Mouse (Mus musculus) limb, embryonic 11.5 days (tissue): ENCODE measurements at regions not wholly inside any gene's neighbourhood (a gene's known extent, or its start where the extent isn't known, plus 50 kb on each side); places are given as distances from the start of the nearest gene placed in this dataset.

Experiments used
- ATAC-seq: fragments of 200-750 bp; cut with Nextera tagmentation; 2 replicates; pipeline ENCODE4 v1.8.0; 2017; ENCODE audit warnings: low read depth; ENCODE audit not compliant: insufficient number of reproducible peaks, low FRiP score, low TSS enrichment
- DNase-seq: peaks from one replicate; pipeline ENCODE4 v3.0.0-alpha.2; 2015; ENCODE audit warnings: low spot score
- H3K27ac ChIP-seq: fragments of 300-500 bp; sonication (generic); replicated peaks from 2 replicates; pipeline ENCODE4 v1.5.1; 2014; ENCODE audit warnings: low read depth, mild to moderate bottlenecking, low read length
- H3K27me3 ChIP-seq: fragments of 300-500 bp; sonication (generic); 2 replicates; pipeline ENCODE4 v1.6.1; 2014; ENCODE audit warnings: mild to moderate bottlenecking, low read length, mixed read lengths; ENCODE audit not compliant: control insufficient read depth, insufficient read depth
- H3K36me3 ChIP-seq: fragments of 300-500 bp; sonication (generic); 2 replicates; pipeline ENCODE4 v1.6.1; 2014; ENCODE audit warnings: mild to moderate bottlenecking, low read length, moderate library complexity, mixed read lengths; ENCODE audit not compliant: control insufficient read depth, insufficient read depth
- H3K4me1 ChIP-seq: fragments of 300-500 bp; sonication (generic); 2 replicates; pipeline ENCODE4 v1.6.1; 2014; ENCODE audit warnings: low read length, mixed read lengths; ENCODE audit not compliant: control insufficient read depth, insufficient read depth
- H3K4me2 ChIP-seq: fragments of 300-500 bp; sonication (generic); 2 replicates; pipeline ENCODE4 v1.6.1; 2014; ENCODE audit warnings: low read depth, mild to moderate bottlenecking, moderate library complexity; ENCODE audit not compliant: severe bottlenecking
- H3K4me3 ChIP-seq: fragments of 300-500 bp; sonication (generic); 2 replicates; pipeline ENCODE4 v1.5.1; 2014; ENCODE audit warnings: low read depth, low read length
- H3K9ac ChIP-seq: fragments of 300-500 bp; sonication (generic); 2 replicates; pipeline ENCODE4 v1.6.1; 2014; ENCODE audit warnings: mild to moderate bottlenecking, low read length
- H3K9me3 ChIP-seq: fragments of 300-500 bp; sonication (generic); 2 replicates; pipeline ENCODE4 v1.6.1; 2016; ENCODE audit warnings: low read length; ENCODE audit not compliant: control insufficient read depth
- WGBS: fragments of 180-500 bp; shearing (Covaris S2); extraction: QIAGEN DNeasy Blood & Tissue Kit; methylation state at CpG from one replicate; pipeline ENCODE4 v1.1.7; 2014; 5-methylcytosine and 5-hydroxymethylcytosine counted together

GRCm38 (mm10) chr4:97093576-97093975 is 89.4 kb downstream of the Gm10192 start:
- H3K4me1 ChIP-seq: no peaks in the 10 kb centered on the region
- H3K27ac ChIP-seq: no peak overlapping the region
- no peak overlapping the region for H3K4me3 ChIP-seq
- ATAC-seq (no peak), DNase-seq (no peak)
- no peak overlapping the region for H3K4me2 ChIP-seq
- H3K9me3 ChIP-seq: no peaks in the 10 kb centered on the region
- H3K27me3 ChIP-seq: no peaks in the 10 kb centered on the region
- 45% methylated on average over 3 of the region's 3 CpGs for WGBS
- no peak overlapping the region for H3K9ac ChIP-seq
- H3K36me3 ChIP-seq: no peaks in the 10 kb centered on the region

DNA sequence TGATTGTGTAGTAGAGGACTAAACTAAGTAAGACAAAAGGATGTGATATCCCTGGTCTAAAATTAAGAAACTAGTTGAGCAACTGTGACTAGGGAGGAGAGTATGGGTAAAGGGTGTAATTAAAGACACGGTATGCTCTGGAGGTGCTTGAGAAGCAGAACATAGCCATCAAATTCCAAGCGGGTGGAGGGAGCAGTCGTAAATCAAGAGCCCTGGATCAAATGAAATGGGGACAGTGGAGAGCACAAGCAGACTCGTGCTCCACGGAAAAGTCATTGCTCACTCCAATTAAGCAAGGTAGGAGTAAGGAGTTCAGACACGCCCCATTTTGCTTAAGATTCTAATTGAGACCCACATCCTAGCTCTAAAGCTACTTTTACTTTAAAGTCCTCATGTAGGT is 132.2 kb downstream of the Gm10192 start:
- ATAC-seq (0 out of 2 replicates have a peak, but pooled peaks have one; percentile 48), DNase-seq (peak; percentile 27)
- Histone ChIP-seq H3K9ac (no peak overlapping the region), H3K27me3 (no peaks in the 10 kb centered on the region), H3K36me3 (no peaks in the 10 kb centered on the region), H3K27ac (no peak overlapping the region), H3K4me1 (peaks cover 11% of the 10 kb centered on the region), H3K4me2 (no peak overlapping the region), H3K9me3 (no peaks in the 10 kb centered on the region), H3K4me3 (no peak overlapping the region)
- WGBS: 27% methylated on average over 6 of the region's 6 CpGs

DNA sequence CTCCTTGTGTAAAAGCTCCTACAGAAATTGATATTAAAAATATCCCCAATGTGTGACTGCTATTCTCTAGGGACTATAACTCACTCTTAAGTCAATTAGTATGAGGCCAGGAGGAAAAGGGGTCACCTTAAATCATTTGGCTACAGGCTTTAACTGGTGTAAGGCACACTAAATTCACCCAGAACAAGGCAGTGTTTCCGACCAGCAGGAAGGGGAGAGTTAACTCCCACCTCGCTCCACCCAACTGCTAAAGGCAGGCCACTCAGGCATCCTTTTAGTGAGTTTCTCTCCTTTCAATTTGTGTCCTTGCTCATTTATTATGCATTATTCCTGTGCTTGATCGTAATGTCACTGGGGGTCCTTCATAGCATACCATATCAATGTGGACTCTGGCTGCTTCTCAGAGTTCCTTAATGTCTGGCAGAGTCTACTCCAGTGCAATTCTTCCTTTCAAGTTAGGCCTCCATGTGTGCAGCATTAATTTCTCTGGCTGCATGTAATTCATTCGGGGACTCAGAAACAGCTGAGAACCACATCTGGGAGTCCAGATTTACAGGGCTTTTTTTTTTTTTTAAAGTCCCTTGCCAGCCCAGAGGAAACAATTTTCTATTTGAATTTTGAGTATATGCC is 133.8 kb downstream of the Gm10192 start:
- peak; percentile 35 for DNase-seq
- Histone ChIP-seq H3K27me3 (no peaks in the 10 kb centered on the region), H3K36me3 (no peaks in the 10 kb centered on the region), H3K4me2 (no peak overlapping the region), H3K9ac (no peak overlapping the region), H3K4me3 (no peak overlapping the region), H3K27ac (no peak overlapping the region), H3K4me1 (peaks cover 11% of the 10 kb centered on the region), H3K9me3 (no peaks in the 10 kb centered on the region)
- ATAC-seq: no peak
- WGBS: 21% methylated on average over 4 of the region's 4 CpGs

DNA sequence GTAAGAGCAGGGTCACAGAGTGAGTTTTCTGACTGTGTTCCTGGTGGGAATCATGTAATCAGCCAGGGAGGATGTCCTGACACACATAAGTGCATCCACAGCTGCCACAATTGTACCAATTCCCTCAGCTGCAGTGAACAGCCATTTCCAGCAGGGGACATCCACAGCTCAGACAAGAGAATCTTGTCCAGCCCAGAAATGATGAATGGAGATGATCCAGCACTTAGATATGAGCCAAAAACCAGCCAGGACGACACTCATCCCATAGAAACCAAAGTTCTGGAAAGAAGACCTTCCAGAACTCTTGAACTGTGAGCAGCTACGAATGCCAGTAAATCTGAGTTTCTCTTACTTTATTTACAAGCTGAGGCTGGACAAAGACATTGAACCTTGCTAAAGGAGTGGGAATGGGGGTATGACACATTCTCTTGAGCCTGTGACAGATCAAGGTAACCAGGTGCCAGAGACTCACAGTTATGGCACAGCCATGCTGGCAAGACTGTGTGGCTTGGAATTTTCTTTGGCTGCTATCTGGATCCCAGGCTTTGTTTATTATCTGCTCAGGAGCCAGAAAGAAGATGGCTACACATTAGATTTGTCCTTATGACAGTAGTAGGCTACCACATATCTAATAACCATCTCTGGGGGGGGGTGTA is 145.1 kb downstream of the Gm10192 start:
- H3K4me3 ChIP-seq: no peak overlapping the region
- ATAC-seq: no peak
- no peaks in the 10 kb centered on the region for H3K27me3 ChIP-seq
- H3K4me2 ChIP-seq: no peak overlapping the region
- H3K27ac ChIP-seq: no peak overlapping the region
- H3K36me3 ChIP-seq: no peaks in the 10 kb centered on the region
- no peaks in the 10 kb centered on the region for H3K9me3 ChIP-seq
- WGBS: 49% methylated on average over 2 of the region's 2 CpGs
- peak; percentile 38 for DNase-seq
- H3K4me1 ChIP-seq: no peaks in the 10 kb centered on the region
- H3K9ac ChIP-seq: no peak overlapping the region

DNA sequence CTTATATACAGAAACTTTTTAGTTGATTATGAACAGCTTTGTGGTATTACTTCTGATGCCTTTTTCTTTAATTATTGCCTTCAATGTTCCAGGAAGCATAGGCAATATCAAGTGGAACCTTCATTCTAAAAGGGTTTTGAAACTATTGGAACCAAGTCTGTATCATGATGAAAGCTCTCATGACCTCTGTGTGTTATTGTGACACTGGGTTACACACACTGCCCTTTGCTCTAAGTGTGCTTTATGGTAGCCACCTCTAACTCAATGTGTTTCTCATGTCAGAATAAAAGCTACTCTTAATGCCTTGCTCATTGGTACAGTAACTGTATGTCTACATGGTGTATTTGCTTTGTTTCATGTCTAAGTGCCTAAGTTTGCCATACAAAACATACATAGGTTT is 154.0 kb downstream of the Gm10192 start:
- DNase-seq (no peak), ATAC-seq (no peak)
- Histone ChIP-seq H3K4me1 (no peaks in the 10 kb centered on the region), H3K27me3 (no peaks in the 10 kb centered on the region), H3K36me3 (no peaks in the 10 kb centered on the region), H3K4me3 (no peak overlapping the region), H3K4me2 (no peak overlapping the region), H3K27ac (no peak overlapping the region), H3K9me3 (no peaks in the 10 kb centered on the region), H3K9ac (no peak overlapping the region)

DNA sequence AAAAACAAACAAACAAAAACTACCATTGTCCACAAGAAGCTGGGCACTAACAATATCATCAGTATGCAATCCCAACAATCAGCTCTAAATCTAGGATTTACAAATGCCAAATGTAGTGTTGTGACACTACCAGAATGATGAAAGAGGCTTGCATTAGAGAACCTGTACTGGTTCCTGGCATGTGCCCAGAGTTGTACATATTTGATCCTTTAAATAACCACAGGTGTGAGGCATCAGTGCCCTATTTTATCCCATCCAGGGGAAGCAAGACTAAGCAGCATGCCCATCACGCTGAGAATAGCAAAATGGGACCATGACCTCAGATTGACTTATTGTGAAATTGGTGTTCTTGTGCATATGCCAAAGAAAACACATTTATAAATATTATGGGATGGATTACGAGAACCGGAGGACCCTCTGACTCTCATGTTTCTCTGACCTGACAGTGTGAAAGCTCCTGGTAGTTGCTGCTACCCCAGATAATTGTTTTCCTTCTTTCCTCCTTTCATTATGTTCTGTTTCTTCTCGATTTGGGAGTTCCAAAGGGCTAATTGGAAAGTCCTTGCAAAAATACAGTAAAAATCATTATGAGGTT is 157.4 kb downstream of the Gm10192 start:
- Histone ChIP-seq H3K9ac (no peak overlapping the region), H3K27me3 (no peaks in the 10 kb centered on the region), H3K4me1 (no peaks in the 10 kb centered on the region), H3K4me3 (no peak overlapping the region), H3K9me3 (no peaks in the 10 kb centered on the region), H3K36me3 (no peaks in the 10 kb centered on the region), H3K4me2 (no peak overlapping the region), H3K27ac (no peak overlapping the region)
- ATAC-seq (no peak), DNase-seq (no peak)
- 82% methylated on average over 4 of the region's 4 CpGs for WGBS

- no peaks in the 10 kb centered on the region for H3K4me1 ChIP-seq
- no peak overlapping the region for H3K9ac ChIP-seq
- no peaks in the 10 kb centered on the region for H3K27me3 ChIP-seq
- H3K9me3 ChIP-seq: no peaks in the 10 kb centered on the region
- H3K4me2 ChIP-seq: no peak overlapping the region
- ATAC-seq (no peak), DNase-seq (no peak)
- no peak overlapping the region for H3K4me3 ChIP-seq
- no peak overlapping the region for H3K27ac ChIP-seq
- H3K36me3 ChIP-seq: no peaks in the 10 kb centered on the region
Observed at GRCm38 (mm10) chr4:97001321-97001720, 181.6 kb downstream of the Gm10192 start.

DNA sequence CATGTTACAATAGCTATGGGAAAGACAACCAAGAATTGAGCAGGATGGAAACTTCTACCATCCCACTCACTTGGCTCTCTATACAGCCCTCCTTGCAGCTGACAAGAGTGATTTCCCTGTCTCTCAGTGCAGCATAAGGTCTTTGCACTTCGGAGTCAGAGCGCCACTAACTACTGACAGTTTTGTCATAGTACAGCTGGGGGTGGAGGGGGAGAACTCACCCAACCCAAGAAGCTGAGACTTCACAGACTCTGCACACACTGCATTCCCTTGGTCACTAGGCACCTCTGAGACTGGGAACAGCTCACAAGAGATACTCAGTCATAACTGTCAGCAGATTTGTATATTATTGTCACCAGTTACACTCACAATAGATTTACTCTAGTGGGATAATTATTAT is 195.3 kb upstream of the Gm12695 start:
- no peak for ATAC-seq
- Histone ChIP-seq H3K27ac (no peak overlapping the region), H3K27me3 (no peaks in the 10 kb centered on the region), H3K9ac (no peak overlapping the region), H3K36me3 (no peaks in the 10 kb centered on the region), H3K9me3 (no peaks in the 10 kb centered on the region), H3K4me2 (no peak overlapping the region), H3K4me1 (no peaks in the 10 kb centered on the region), H3K4me3 (no peak overlapping the region)
- no peak for DNase-seq
- WGBS: 71% methylated on average over 2 of the region's 2 CpGs
